Mouse (Mus musculus): Measurements from ENCODE around the gene Krtap28-10.

DNA sequence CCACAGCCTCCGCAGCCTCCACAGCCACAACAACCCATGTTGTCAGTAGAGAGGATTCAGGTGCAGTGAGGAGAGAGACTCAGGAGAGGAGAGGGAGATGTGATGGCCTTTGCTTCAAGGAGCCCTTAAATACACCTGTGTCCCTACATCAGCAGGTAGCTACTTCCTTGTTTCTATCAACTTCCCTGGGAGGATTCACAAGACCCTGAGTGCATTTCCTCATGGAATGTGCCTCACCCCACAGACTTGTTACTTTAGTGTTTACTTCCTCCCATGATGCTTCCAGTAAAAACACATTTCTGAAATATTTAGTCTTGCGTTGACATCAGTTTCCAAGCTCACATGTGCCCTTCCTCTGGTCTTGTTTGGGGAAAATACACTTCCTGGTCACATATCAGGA, at the start of gene Krtap28-10:
- TF ChIP-seq CTCF (IDR thresholded peaks at IDR 0.05; ENCODE audit: low read depth) = no peak
- TF ChIP-seq EP300 (IDR thresholded peaks at IDR 0.05; ENCODE audit: low read depth) = no peak
